Mouse (Mus musculus) brain, embryonic 14.5 days (tissue): ENCODE results near the gene Pcna.

Experiments
- CTCF ChIP-seq: fragments of 200-500 bp; IDR thresholded peaks from 2 replicates; pipeline ENCODE4 v1.5.1; 2012; ENCODE audit warnings: inconsistent platforms, mild to moderate bottlenecking, moderate library complexity, borderline replicate concordance; ENCODE audit not compliant: insufficient read depth, insufficient read length; ENCODE audit errors: extremely low read depth
- POLR2A ChIP-seq: fragments of 200-500 bp; IDR thresholded peaks from 2 replicates; pipeline ENCODE4 v1.6.1; 2012; ENCODE audit warnings: mild to moderate bottlenecking, inconsistent platforms, borderline replicate concordance; ENCODE audit not compliant: poor library complexity, insufficient read depth, insufficient read length, severe bottlenecking; ENCODE audit errors: extremely low read depth

DNA sequence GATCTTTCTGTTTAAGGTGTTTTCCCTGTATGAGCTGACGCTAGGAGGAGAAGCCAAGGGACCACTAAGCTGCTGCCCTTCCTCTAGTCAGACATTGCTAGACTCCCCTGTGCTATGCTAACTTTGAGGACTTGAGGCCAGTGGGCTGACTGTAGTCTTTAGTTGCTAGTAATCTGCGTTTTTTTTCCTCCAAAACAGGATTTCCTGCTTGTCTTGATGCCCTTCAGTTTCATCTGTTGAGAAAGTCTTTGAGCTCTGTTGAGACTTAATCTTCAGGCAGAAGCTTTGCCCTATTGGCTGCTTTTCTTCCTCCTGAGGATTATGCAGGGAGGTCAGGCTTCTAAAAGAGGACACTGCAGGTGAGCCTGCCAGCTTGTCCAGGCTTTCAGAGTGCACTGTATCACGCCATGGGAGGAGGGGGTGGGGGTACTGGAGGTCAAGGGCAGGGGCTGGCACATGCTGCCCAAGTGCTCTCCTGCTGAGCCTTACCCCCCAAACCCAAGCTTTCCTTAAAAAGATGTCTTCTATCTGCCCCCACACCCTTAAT, 26.3 kb upstream of the Pcna start:
- TF ChIP-seq CTCF (no peak), POLR2A (no peak)
